Mouse (Mus musculus) midbrain, embryonic 14.5 days (tissue): ENCODE data around the gene Car4. TPM values are rescaled to one million over a fixed set of nuclear protein-coding genes. Genes with fewer than 3 reads are reported as not detected.

Experiments used
- ATAC-seq: fragments of 200-750 bp; cut with Nextera tagmentation; 2 replicates; pipeline ENCODE4 v1.8.0; 2017; ENCODE audit warnings: moderate number of reproducible peaks, moderate library complexity; ENCODE audit not compliant: low FRiP score, low TSS enrichment
- DNase-seq: peaks from one replicate; pipeline ENCODE4 v3.0.0-alpha.2; 2015
- H3K27ac ChIP-seq: fragments of 300-500 bp; sonication (generic); replicated peaks from 2 replicates; pipeline ENCODE4 v1.5.1; 2014; ENCODE audit warnings: mild to moderate bottlenecking, low read depth, low read length, moderate library complexity
- H3K27me3 ChIP-seq: fragments of 300-500 bp; sonication (generic); 2 replicates; pipeline ENCODE4 v1.6.1; 2014; ENCODE audit warnings: low read length, control low read depth, mixed read lengths; ENCODE audit not compliant: control insufficient read depth, insufficient read depth
- H3K36me3 ChIP-seq: fragments of 300-500 bp; sonication (generic); 2 replicates; pipeline ENCODE4 v1.6.1; 2014; ENCODE audit warnings: low read length, control low read depth; ENCODE audit not compliant: control insufficient read depth, insufficient read depth
- H3K4me1 ChIP-seq: fragments of 300-500 bp; sonication (generic); 2 replicates; pipeline ENCODE4 v1.6.1; 2014; ENCODE audit warnings: mild to moderate bottlenecking, antibody characterized with exemption, low read length, control low read depth; ENCODE audit not compliant: control insufficient read depth, insufficient read depth
- H3K4me2 ChIP-seq: fragments of 300-500 bp; sonication (generic); 2 replicates; pipeline ENCODE4 v1.6.1; 2014; ENCODE audit warnings: mild to moderate bottlenecking, low read length, moderate library complexity
- H3K4me3 ChIP-seq: fragments of 300-500 bp; sonication (generic); replicated peaks from 2 replicates; pipeline ENCODE4 v1.5.1; 2014; ENCODE audit warnings: low read depth, low read length
- H3K9ac ChIP-seq: fragments of 300-500 bp; sonication (generic); replicated peaks from 2 replicates; pipeline ENCODE4 v1.6.1; 2014; ENCODE audit warnings: mild to moderate bottlenecking, low read length, moderate library complexity
- H3K9me3 ChIP-seq: fragments of 300-500 bp; sonication (generic); 2 replicates; pipeline ENCODE4 v1.6.1; 2016; ENCODE audit warnings: low read length, control low read depth, mixed read lengths; ENCODE audit not compliant: control insufficient read depth
- WGBS: fragments of 180-500 bp; shearing (Covaris S2); extraction: QIAGEN DNeasy Blood & Tissue Kit; methylation state at CpG from one replicate; pipeline ENCODE4 v1.1.7; 2014; 5-methylcytosine and 5-hydroxymethylcytosine counted together
- polyA plus RNA-seq: library from polyadenylated mRNA; unstranded; fragments of >200 nt; fragmentation: Nextera tagmentation; extraction: Ambion mirVana; gene quantifications from 2 replicates; pipeline ENCODE4 v1.2.1, GENCODE M21; 2014

Car4 gene
- polyA plus RNA-seq, 1 experiment from 2014 or later = 5.2 TPM

DNA sequence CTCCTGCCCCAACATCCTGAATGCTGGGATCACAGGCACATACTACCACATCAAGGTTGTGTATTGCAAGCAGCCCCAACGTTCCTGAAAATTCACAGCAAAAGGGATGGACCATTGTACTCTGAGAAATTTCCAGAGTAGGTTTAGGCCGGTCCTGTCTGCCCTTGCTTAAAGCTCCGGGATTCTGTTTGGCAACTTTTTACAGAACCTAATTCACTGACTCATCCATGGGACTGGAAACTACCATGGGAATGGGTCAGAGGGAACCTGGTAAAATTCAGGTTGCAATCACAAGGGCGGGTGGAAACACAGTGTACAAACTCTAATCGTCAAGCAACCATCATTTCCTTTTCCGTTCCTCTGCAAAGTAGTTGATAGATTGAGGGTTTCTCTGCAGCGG lies 37.6 kb upstream of the Car4 start:
- Histone ChIP-seq H3K36me3 (no peaks in the 10 kb centered on the region), H3K9ac (no peak overlapping the region), H3K27ac (no peak overlapping the region), H3K9me3 (no peaks in the 10 kb centered on the region), H3K27me3 (no peaks in the 10 kb centered on the region), H3K4me2 (no peak overlapping the region), H3K4me1 (peaks cover 7% of the 10 kb centered on the region; the same call in 1 of the 2 replicates), H3K4me3 (no peak overlapping the region)
- 77% methylated on average over 7 of the region's 7 CpGs for WGBS
- DNase-seq (no peak), ATAC-seq (no peak)

DNA sequence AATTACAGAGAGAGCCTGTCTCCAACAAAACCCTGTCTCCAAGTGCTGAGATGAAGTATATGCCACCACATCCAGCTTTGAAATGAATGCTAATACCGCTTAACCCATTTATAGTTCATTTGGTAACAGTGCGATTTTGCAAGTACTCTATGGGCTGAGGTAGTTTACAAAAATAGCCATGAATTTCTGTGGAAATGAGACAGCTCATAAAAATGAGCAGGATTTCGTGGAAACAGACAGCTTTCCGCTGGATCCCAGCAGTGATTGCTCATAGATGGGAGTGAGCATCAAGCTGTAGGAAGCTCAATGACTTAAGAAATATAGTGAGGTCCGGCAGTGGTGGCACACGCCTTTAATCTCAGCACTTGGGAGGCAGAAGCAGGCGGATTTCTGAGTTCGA lies 36.6 kb upstream of the Car4 start:
- ATAC-seq = no peak
- Histone ChIP-seq H3K4me1 (0 out of 2 replicates have a peak, but pooled peaks cover 3% of the 10 kb centered on the region), H3K27ac (no peak overlapping the region), H3K4me2 (no peak overlapping the region), H3K4me3 (no peak overlapping the region), H3K36me3 (no peaks in the 10 kb centered on the region), H3K27me3 (no peaks in the 10 kb centered on the region), H3K9me3 (no peaks in the 10 kb centered on the region), H3K9ac (no peak overlapping the region)
- WGBS = 86% methylated on average over 8 of the region's 8 CpGs
- no peak for DNase-seq

DNA sequence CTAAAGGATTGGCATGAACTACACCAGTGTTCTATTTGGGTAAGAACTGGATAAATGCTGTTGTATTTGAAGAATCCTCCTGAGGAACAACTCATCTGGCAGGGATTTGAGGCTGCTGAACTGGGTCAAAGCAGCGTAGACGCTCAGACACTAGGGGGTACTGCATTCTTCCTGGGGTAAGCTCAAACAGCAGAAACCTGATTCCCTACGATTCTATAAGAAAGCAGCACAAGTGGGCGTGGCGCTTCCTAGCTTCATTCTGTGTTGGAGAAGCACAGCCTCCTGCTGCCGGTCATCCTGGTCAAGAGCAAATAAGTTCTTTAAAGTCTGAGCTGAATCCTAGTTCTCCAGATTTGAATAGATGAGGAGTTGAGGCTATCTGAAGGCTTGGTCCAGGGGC lies 25.3 kb upstream of the Car4 start:
- Histone ChIP-seq H3K9me3 (no peaks in the 10 kb centered on the region), H3K27me3 (no peaks in the 10 kb centered on the region), H3K36me3 (no peaks in the 10 kb centered on the region), H3K9ac (no peak overlapping the region), H3K4me1 (no peaks in the 10 kb centered on the region), H3K27ac (no peak overlapping the region), H3K4me3 (no peak overlapping the region), H3K4me2 (no peak overlapping the region)
- DNase-seq = no peak
- WGBS = 10% methylated on average over 6 of the region's 6 CpGs
- no peak for ATAC-seq

DNA sequence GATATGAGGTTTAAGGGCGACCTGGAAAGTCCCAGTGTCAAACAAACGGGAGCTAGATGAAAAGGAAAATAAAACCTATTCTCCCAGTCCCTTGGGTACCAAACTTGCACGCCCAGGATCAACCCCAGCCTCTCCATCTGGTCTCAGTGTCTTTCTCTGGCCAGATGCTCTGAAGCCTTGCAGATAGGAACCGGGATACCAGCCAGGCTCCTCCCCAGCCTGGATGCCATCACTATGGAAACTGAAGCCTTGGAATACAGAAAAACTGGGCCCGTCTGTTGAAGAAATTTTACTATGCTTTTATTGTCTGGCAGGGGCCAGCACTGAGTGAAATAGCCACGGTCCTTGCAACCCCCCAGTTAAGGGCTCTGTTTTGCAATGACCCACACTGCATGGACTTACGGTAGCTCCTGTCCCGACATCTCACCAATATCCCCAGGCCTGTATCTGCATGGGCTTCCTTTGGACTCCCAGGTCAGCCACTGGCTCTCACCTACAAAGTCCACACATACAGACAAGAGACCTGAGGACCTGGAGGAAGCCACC lies 18.0 kb upstream of the Car4 start:
- Histone ChIP-seq H3K36me3 (no peaks in the 10 kb centered on the region), H3K4me2 (no peak overlapping the region), H3K9ac (no peak overlapping the region), H3K9me3 (no peaks in the 10 kb centered on the region), H3K27ac (no peak overlapping the region), H3K4me3 (no peak overlapping the region), H3K27me3 (no peaks in the 10 kb centered on the region), H3K4me1 (peaks cover 7% of the 10 kb centered on the region)
- DNase-seq = peak; percentile 54
- 50% methylated on average over 8 of the region's 8 CpGs for WGBS
- ATAC-seq = no peak

DNA sequence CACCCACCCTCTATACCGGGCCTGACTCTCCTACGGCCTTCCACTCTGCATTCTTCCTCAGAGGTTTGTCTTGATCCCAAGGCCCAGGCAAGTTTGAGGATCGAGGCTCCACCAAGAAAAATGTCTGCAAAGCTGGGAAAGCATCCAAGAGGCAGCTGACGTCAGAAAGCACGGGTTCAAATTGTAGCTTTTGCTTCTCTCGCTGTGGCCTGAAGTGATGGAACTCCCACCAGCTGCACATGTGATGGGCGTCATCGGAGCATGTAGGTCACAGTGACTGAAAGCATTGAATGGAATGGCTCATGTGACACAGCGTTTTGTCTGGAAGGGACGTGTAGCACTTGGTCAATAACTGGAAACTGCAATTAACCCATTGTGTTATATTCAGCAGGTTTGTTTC lies 17.4 kb upstream of the Car4 start:
- 64% methylated on average over 10 of the region's 10 CpGs for WGBS
- Histone ChIP-seq H3K9me3 (no peaks in the 10 kb centered on the region), H3K4me2 (no peak overlapping the region), H3K36me3 (no peaks in the 10 kb centered on the region), H3K9ac (no peak overlapping the region), H3K27me3 (no peaks in the 10 kb centered on the region), H3K4me3 (no peak overlapping the region), H3K4me1 (peaks cover 9% of the 10 kb centered on the region), H3K27ac (no peak overlapping the region)
- no peak for ATAC-seq
- no peak for DNase-seq

DNA sequence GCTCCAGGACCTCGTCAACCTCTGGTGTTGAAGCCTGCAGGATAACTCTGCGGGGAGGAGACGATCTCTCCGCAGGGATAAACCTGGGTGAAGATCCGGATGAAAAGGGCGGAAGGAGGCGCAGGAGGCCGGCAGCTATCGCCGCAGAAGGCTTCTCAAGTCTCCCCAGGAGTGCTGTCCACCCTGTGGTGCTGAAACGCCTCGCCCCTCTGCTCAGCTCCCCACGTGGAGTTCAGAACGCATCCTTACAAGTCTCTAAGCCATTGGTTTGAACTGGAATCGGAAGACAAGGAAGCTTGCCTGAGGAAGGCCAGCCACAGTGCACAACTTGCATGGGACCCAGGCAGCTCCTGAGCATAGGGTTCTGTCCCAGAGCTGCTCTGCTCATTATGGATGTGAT lies 13.6 kb upstream of the Car4 start:
- no peaks in the 10 kb centered on the region for H3K9me3 ChIP-seq
- H3K4me1 ChIP-seq = peaks cover 9% of the 10 kb centered on the region
- WGBS = 1% methylated on average over 15 of the region's 15 CpGs
- H3K9ac ChIP-seq = no peak overlapping the region
- H3K27ac ChIP-seq = no peak overlapping the region
- ATAC-seq (no peak), DNase-seq (peak; percentile 54)
- no peaks in the 10 kb centered on the region for H3K27me3 ChIP-seq
- no peaks in the 10 kb centered on the region for H3K36me3 ChIP-seq
- no peak overlapping the region for H3K4me3 ChIP-seq
- H3K4me2 ChIP-seq = peak overlapping the region; percentile 37

DNA sequence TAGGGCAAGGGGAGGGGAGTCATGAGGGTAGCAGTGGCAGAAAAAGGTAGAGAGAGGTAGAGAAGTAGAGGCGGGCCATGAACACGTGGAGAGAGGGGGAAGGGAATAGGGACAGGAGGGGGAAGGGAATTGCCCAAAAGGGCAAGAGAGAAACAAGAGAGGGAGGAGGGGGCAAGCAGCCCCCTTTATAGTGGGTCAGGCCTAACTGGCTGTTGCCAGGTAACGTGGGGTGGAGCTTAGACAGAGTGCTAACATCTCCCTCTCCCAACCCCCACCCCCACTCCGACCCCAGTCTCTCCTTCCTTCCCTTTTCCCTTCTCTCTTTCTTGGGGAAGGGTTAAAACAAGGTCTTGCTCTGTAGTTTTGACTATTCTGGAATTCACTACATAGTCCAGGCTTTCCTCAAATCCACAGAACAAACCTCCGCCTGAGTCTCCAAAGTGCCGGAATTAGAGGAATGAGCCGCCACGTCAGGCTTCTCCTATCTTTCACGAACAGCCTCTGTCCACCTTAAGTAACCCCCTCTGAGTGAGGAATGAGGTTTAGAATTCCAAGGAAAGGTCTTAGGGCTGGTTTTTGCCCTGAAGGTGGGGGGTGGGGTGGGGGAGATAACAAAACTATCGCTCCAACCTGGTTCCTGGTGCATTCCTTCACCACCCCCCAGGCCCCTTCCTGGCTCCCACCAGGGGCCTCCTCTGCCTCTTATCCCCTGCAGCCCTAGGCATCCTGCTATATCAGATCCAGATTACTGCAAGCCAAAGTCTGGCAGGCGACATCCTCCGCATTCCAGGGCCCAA lies 12.7 kb upstream of the Car4 start:
- peak; percentile 19 for DNase-seq
- H3K4me2 ChIP-seq = 0 out of 2 replicates have a peak overlapping the region, but pooled peaks have one; percentile 2
- no peak overlapping the region for H3K4me3 ChIP-seq

DNA sequence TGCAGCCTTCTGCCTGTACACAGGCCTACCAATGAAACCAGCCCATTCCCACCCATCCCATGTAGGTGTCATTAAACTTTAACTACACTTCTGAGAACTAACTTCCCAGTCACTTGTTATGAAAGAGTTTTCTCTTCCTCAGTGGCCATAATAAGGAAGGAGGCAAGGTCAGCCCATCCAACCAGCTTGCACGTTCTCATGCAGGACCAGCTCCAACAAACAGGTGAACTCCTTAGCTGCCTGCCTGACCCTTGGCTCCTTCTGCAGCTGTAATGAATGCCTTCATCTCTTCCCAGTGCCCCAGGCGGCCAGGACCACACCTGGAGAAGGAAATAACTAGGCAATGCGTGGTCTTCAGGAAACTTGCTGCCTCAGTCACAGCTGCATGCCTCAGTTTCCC lies 11.7 kb upstream of the Car4 start:
- Histone ChIP-seq H3K4me1 (peaks cover 9% of the 10 kb centered on the region), H3K9ac (no peak overlapping the region), H3K4me2 (no peak overlapping the region), H3K27me3 (no peaks in the 10 kb centered on the region), H3K4me3 (no peak overlapping the region), H3K27ac (no peak overlapping the region), H3K36me3 (no peaks in the 10 kb centered on the region), H3K9me3 (no peaks in the 10 kb centered on the region)
- ATAC-seq (no peak), DNase-seq (no peak)
- 68% methylated on average over 3 of the region's 3 CpGs for WGBS

More for the DNA sequence above, 12.7 kb upstream of the Car4 start:
- WGBS = 4% methylated on average over 12 of the region's 12 CpGs
- H3K4me1 ChIP-seq = peaks cover 9% of the 10 kb centered on the region
- no peaks in the 10 kb centered on the region for H3K27me3 ChIP-seq
- no peak overlapping the region for H3K9ac ChIP-seq
- H3K27ac ChIP-seq = no peak overlapping the region
- H3K9me3 ChIP-seq = no peaks in the 10 kb centered on the region
- ATAC-seq = no peak
- H3K36me3 ChIP-seq = no peaks in the 10 kb centered on the region

DNA sequence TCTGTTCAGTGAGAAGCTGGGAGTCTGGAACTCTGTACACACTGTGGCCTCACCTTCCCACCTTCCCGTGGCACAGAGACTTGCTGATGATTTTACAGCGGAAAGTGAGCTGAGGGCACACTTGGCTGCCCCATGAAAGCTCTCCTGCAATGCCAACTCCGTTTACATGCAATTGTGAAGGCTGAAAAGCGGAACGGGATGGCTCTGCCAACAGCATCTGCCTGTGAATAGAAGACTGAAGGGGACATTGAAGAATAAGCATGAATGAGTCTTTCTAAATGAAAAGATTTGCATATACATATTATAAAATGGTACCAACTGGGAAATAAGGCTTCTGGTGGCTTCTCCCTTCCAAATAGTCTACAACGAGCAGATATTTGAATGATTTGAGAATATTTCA lies 10.4 kb upstream of the Car4 start:
- 51% methylated on average over 6 of the region's 6 CpGs for whole genome bisulfite sequencing
- ATAC-seq (no peak), DNase-seq (no peak)
- H3K4me3 ChIP-seq = no peak overlapping the region
- peaks cover 9% of the 10 kb centered on the region for H3K4me1 ChIP-seq
- H3K4me2 ChIP-seq = no peak overlapping the region
- no peak overlapping the region for H3K27ac ChIP-seq
- H3K27me3 ChIP-seq = no peaks in the 10 kb centered on the region
- no peaks in the 10 kb centered on the region for H3K9me3 ChIP-seq
- H3K9ac ChIP-seq = no peak overlapping the region
- no peaks in the 10 kb centered on the region for H3K36me3 ChIP-seq
